Mouse (Mus musculus): ENCODE data around the gene Amot. TPM values are rescaled to one million over a fixed set of nuclear protein-coding genes. Genes with fewer than 3 reads are reported as not detected.

Amot gene
- polyA plus RNA-seq, 1 experiment from 2014 or later = 23.0 TPM

DNA sequence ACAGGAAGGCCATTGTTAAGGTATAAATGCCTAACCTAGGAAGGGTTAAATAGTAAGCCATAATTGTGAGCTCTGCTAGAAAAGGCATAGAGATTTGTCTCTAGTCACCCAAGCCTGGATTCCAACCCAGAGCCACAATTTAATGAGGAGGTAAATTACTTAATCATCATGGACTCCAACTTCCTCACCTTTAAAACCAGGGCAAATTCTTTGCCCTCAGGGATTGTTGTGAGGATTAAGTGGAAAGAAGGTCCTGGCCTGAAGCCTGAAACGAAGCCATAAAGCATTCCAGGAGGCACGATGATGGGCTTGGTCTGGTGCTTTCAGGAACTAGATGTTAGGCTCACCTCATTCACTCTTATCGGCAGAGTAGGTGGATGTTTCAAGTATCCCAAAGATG, 5.7 kb upstream of the Amot start:
- 53% methylated on average over 3 of the region's 3 CpGs for WGBS
- Histone ChIP-seq H3K4me2 (ENCODE audit: low read depth) (no peak overlapping the region), H3K27ac (ENCODE audit: low read depth, low read length) (no peak overlapping the region), H3K4me1 (ENCODE audit: control insufficient read depth, insufficient read depth, low read length) (no peaks in the 10 kb centered on the region), H3K9me3 (ENCODE audit: control insufficient read depth, low read length) (no peaks in the 10 kb centered on the region), H3K9ac (ENCODE audit: low read length) (no peak overlapping the region), H3K36me3 (ENCODE audit: control insufficient read depth, insufficient read depth, low read length) (no peaks in the 10 kb centered on the region), H3K4me3 (ENCODE audit: low read depth, low read length) (no peak overlapping the region), H3K27me3 (ENCODE audit: control insufficient read depth, insufficient read depth, low read length) (no peaks in the 10 kb centered on the region)
- DNase-seq (ENCODE audit: low spot score) = no peak
- ATAC-seq (ENCODE audit: insufficient read depth, low FRiP score, low TSS enrichment) = no peak

DNA sequence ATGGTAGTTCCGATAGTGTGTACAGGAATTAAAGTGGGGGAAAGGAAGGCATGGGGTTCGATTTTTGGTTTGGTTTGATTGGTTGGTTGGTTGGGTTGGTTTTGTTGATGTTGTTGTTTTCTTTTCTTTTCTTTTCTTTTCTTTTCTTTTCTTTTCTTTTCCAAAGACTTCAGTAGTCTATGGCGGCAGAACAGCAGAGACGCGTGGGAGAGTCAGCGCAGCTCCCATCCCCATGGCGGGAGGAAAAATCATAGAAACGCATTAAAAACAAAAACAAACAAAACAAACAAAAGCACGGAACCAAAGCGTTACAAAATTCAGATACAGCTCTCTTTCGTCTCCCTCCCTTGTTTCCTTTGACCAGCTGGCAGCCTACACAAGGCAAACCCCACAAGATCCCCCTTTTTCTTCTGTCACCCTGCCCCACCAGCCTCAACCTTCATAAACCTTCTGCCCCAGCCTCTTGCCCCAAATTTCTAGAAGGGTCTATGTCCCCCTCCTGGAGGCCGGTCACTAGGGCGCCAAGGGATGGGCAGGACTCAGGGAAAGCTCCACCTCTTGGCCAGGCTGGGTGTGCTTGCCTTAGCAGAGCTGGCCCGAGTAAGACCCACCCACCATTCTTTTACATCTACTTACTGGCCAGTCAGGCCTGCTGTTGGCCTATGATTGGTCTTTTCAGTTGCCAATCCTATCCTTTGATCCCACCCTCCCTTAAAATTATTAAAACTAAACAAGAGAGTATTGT, 648 bp upstream of the Amot start:
- no peaks in the 10 kb centered on the region for H3K4me1 ChIP-seq (ENCODE audit: control insufficient read depth, insufficient read depth, low read length)
- H3K27ac ChIP-seq (ENCODE audit: low read depth, low read length) = no peak overlapping the region
- WGBS = 10% methylated on average over 14 of the region's 14 CpGs

DNA sequence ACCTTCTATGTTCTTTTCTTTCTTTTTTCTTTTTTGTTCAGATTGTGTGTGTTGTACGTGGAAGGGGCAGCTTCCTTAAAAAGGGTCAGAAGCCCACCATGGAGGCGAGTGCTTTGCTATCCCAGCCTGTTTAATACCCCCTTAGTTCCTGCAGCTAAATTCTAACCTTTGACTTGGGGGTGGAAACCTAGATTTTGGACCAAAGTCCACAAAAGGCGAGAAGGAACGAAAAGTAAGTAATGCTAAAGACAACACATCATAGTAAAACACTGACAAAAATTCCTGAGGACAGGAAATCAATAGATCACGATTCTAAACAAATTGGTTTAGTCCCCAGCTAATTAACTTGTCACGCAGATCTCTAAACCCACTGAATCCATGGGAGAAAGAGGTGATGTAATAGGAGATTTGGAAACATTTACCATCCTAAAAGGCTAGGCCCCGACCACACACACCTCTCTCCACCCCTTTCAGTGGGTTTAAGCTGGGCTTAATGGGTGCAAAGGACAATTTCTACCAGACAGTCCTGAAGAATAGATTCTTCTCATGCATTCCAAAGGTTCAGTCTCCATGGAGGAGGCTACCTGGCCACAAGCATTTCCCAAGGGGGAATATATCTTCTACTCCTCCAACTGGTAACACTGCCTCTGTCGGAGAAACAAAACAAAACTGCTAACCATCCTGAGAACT, 3.2 kb downstream of the Amot start:
- no peak overlapping the region for H3K27ac ChIP-seq (ENCODE audit: low read depth, low read length)
- WGBS = 51% methylated on average over 8 of the region's 8 CpGs
- no peak for ATAC-seq (ENCODE audit: insufficient read depth, low FRiP score, low TSS enrichment)
- DNase-seq (ENCODE audit: low spot score) = no peak
- no peaks in the 10 kb centered on the region for H3K9me3 ChIP-seq (ENCODE audit: control insufficient read depth, low read length)
- no peaks in the 10 kb centered on the region for H3K36me3 ChIP-seq (ENCODE audit: control insufficient read depth, insufficient read depth, low read length)
- no peak overlapping the region for H3K4me3 ChIP-seq (ENCODE audit: low read depth, low read length)
- H3K27me3 ChIP-seq (ENCODE audit: control insufficient read depth, insufficient read depth, low read length) = no peaks in the 10 kb centered on the region
- no peak overlapping the region for H3K9ac ChIP-seq (ENCODE audit: low read length)
- H3K4me1 ChIP-seq (ENCODE audit: control insufficient read depth, insufficient read depth, low read length) = no peaks in the 10 kb centered on the region
- no peak overlapping the region for H3K4me2 ChIP-seq (ENCODE audit: low read depth)

More for the DNA sequence above, 648 bp upstream of the Amot start:
- Histone ChIP-seq H3K4me3 (ENCODE audit: low read depth, low read length) (peak overlapping the region; percentile 45), H3K27me3 (ENCODE audit: control insufficient read depth, insufficient read depth, low read length) (no peaks in the 10 kb centered on the region), H3K9me3 (ENCODE audit: control insufficient read depth, low read length) (no peaks in the 10 kb centered on the region), H3K9ac (ENCODE audit: low read length) (peak overlapping the region; percentile 22; the same call in 1 of the 2 replicates), H3K4me2 (ENCODE audit: low read depth) (peak overlapping the region; percentile 50), H3K36me3 (ENCODE audit: control insufficient read depth, insufficient read depth, low read length) (no peaks in the 10 kb centered on the region)
- DNase-seq (ENCODE audit: low spot score) (peak; percentile 67), ATAC-seq (ENCODE audit: insufficient read depth, low FRiP score, low TSS enrichment) (peak; percentile 90)

DNA sequence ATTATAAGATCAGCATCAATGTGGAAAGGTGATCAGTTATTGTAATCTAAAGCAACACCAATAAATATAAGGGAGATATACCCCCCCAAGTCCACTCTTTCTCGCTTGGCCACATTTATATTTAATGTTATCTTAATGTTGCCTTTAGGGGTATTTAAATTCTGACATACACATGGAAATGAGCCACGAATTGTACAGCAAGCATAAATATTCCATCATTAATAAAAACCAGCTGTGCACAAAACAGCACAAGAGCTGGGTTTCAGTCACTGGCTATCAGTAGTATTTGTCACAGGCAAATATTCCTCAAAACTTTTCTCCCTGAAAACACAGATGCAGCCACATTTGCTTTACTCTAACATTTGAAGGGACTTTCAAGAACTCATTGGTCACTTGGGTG, 5.9 kb downstream of the Amot start:
- H3K4me1 ChIP-seq (ENCODE audit: control insufficient read depth, insufficient read depth, low read length) = no peaks in the 10 kb centered on the region
- no peaks in the 10 kb centered on the region for H3K9me3 ChIP-seq (ENCODE audit: control insufficient read depth, low read length)
- no peak for DNase-seq (ENCODE audit: low spot score)
- WGBS = 72% methylated on average over 2 of the region's 2 CpGs
- no peak overlapping the region for H3K4me2 ChIP-seq (ENCODE audit: low read depth)
- ATAC-seq (ENCODE audit: insufficient read depth, low FRiP score, low TSS enrichment) = no peak
- no peaks in the 10 kb centered on the region for H3K36me3 ChIP-seq (ENCODE audit: control insufficient read depth, insufficient read depth, low read length)
- no peak overlapping the region for H3K27ac ChIP-seq (ENCODE audit: low read depth, low read length)
- H3K4me3 ChIP-seq (ENCODE audit: low read depth, low read length) = no peak overlapping the region
- no peak overlapping the region for H3K9ac ChIP-seq (ENCODE audit: low read length)
- no peaks in the 10 kb centered on the region for H3K27me3 ChIP-seq (ENCODE audit: control insufficient read depth, insufficient read depth, low read length)

DNA sequence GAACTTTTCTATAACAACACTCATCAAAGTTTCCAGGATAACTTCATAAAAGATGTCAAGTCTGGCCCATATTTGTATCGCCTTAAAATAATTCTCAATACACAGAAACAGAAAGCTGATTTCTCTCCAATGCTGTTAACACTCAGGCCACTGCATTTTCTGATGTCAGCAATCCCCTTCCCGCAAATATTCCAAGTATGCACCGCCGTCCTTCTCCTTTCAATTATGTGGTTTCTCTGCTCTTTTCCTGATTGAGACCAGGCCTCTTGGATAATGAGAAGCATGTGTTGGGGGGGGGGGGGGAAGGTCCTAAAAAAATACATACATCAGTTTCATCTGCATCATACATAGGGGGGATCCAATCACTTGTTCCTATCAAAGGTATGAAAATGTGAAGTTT, 6.3 kb downstream of the Amot start:
- no peaks in the 10 kb centered on the region for H3K27me3 ChIP-seq (ENCODE audit: control insufficient read depth, insufficient read depth, low read length)
- H3K4me1 ChIP-seq (ENCODE audit: control insufficient read depth, insufficient read depth, low read length) = no peaks in the 10 kb centered on the region
- H3K36me3 ChIP-seq (ENCODE audit: control insufficient read depth, insufficient read depth, low read length) = no peaks in the 10 kb centered on the region
- WGBS = 68% methylated on average over 4 of the region's 4 CpGs
- no peak for ATAC-seq (ENCODE audit: insufficient read depth, low FRiP score, low TSS enrichment)
- H3K27ac ChIP-seq (ENCODE audit: low read depth, low read length) = no peak overlapping the region
- no peak for DNase-seq (ENCODE audit: low spot score)
- H3K9me3 ChIP-seq (ENCODE audit: control insufficient read depth, low read length) = no peaks in the 10 kb centered on the region
- no peak overlapping the region for H3K9ac ChIP-seq (ENCODE audit: low read length)
- no peak overlapping the region for H3K4me2 ChIP-seq (ENCODE audit: low read depth)
- no peak overlapping the region for H3K4me3 ChIP-seq (ENCODE audit: low read depth, low read length)

DNA sequence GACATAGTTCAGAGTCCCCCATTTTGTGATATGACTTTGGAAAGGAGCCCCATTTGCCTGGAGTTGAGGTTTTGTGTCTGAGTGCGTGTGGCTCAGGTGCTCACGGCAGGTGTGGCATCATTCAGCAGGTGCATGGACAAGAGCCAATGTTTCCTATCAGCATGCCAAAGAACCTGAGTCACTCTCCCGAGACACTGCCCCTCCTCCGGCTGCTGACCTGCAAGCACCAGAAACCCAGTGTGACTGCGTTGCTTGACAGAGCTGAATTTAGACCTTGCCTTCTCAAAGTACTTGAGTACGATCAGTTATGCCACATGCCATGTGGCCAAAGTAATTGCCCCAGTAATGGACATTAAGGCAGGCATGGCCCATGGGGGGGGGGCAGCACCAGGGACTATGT, 7.5 kb downstream of the Amot start:
- H3K27ac ChIP-seq (ENCODE audit: low read depth, low read length) = no peak overlapping the region

DNA sequence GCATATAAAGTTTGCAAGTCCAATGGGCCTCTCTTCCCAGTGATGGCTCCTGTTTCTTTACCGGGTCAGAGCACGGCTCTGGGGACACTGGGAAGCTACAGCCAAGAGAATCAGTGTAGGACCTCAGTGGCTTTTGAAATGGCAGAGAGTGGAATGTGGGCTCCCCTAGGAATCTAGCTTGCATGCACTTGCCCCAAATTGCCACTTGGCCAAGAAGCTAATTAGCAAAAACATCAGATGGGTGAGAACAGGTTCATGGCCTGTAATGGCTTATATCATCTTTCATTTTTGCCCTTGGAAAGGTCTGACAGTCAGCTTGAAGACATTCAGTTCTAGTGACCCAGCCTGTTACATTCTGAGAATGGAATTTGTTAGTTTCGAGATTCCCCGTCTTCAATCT, 9.6 kb downstream of the Amot start:
- H3K4me1 ChIP-seq (ENCODE audit: control insufficient read depth, insufficient read depth, low read length) = no peaks in the 10 kb centered on the region
- no peak overlapping the region for H3K27ac ChIP-seq (ENCODE audit: low read depth, low read length)
- DNase-seq (ENCODE audit: low spot score) (no peak), ATAC-seq (ENCODE audit: insufficient read depth, low FRiP score, low TSS enrichment) (no peak)
- no peaks in the 10 kb centered on the region for H3K36me3 ChIP-seq (ENCODE audit: control insufficient read depth, insufficient read depth, low read length)
- no peak overlapping the region for H3K4me2 ChIP-seq (ENCODE audit: low read depth)
- 89% methylated on average over 4 of the region's 4 CpGs for WGBS
- no peaks in the 10 kb centered on the region for H3K27me3 ChIP-seq (ENCODE audit: control insufficient read depth, insufficient read depth, low read length)
- H3K4me3 ChIP-seq (ENCODE audit: low read depth, low read length) = no peak overlapping the region
- H3K9me3 ChIP-seq (ENCODE audit: control insufficient read depth, low read length) = no peaks in the 10 kb centered on the region
- H3K9ac ChIP-seq (ENCODE audit: low read length) = no peak overlapping the region

More for the DNA sequence above, 7.5 kb downstream of the Amot start:
- 87% methylated on average over 6 of the region's 6 CpGs for WGBS
- ATAC-seq (ENCODE audit: insufficient read depth, low FRiP score, low TSS enrichment) (no peak), DNase-seq (ENCODE audit: low spot score) (no peak)
- H3K9me3 ChIP-seq (ENCODE audit: control insufficient read depth, low read length) = no peaks in the 10 kb centered on the region
- no peak overlapping the region for H3K4me3 ChIP-seq (ENCODE audit: low read depth, low read length)
- no peaks in the 10 kb centered on the region for H3K36me3 ChIP-seq (ENCODE audit: control insufficient read depth, insufficient read depth, low read length)
- H3K4me2 ChIP-seq (ENCODE audit: low read depth) = no peak overlapping the region
- H3K9ac ChIP-seq (ENCODE audit: low read length) = no peak overlapping the region
- H3K27me3 ChIP-seq (ENCODE audit: control insufficient read depth, insufficient read depth, low read length) = no peaks in the 10 kb centered on the region
- H3K4me1 ChIP-seq (ENCODE audit: control insufficient read depth, insufficient read depth, low read length) = no peaks in the 10 kb centered on the region

DNA sequence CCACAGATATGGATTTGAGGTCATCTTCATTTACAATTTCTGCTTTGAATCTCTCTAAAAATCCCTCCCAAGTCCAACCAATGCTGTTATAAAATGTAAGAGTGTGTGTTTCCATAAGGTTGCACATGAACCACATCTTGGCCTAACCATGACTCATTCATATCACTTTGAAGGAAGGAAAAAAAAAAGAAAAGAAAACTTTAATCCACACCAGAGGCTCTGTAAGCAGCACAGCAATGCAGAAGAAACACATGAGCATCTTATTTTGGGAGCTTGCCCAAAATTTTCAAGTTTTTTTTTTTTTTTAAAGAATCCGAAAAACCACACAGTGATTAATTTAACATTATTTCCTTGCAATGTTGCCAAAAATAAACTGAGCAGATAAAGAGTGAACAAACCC, 14.2 kb downstream of the Amot start:
- H3K27me3 ChIP-seq (ENCODE audit: control insufficient read depth, insufficient read depth, low read length) = no peaks in the 10 kb centered on the region
- no peak overlapping the region for H3K4me3 ChIP-seq (ENCODE audit: low read depth, low read length)
- DNase-seq (ENCODE audit: low spot score) (no peak), ATAC-seq (ENCODE audit: insufficient read depth, low FRiP score, low TSS enrichment) (no peak)
- WGBS = 84% methylated on average over 1 of the region's 1 CpGs
- H3K4me1 ChIP-seq (ENCODE audit: control insufficient read depth, insufficient read depth, low read length) = no peaks in the 10 kb centered on the region
- no peak overlapping the region for H3K9ac ChIP-seq (ENCODE audit: low read length)
- H3K9me3 ChIP-seq (ENCODE audit: control insufficient read depth, low read length) = no peaks in the 10 kb centered on the region
- no peak overlapping the region for H3K4me2 ChIP-seq (ENCODE audit: low read depth)
- no peak overlapping the region for H3K27ac ChIP-seq (ENCODE audit: low read depth, low read length)
- no peaks in the 10 kb centered on the region for H3K36me3 ChIP-seq (ENCODE audit: control insufficient read depth, insufficient read depth, low read length)

DNA sequence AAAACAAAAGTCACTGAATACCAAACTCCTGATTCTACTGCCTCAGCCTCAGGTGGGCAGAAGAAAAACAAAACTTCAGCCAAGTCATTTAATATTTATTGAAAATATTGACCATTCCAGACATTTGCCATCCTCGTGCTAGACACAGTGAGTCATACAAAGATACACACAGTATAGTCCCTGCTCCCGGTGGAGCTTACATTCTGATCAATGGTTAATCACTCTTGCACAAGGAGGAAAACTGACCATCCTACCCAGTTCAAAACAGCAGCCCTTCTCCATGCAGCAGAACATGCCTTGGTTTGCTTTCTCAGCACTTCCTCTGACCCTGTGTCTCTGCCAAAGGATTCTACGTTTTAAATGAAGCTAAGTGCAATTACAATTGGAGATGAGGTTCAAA, 14.6 kb downstream of the Amot start:
- Histone ChIP-seq H3K27me3 (ENCODE audit: control insufficient read depth, insufficient read depth, low read length) (no peaks in the 10 kb centered on the region), H3K27ac (ENCODE audit: low read depth, low read length) (no peak overlapping the region), H3K9me3 (ENCODE audit: control insufficient read depth, low read length) (no peaks in the 10 kb centered on the region), H3K4me1 (ENCODE audit: control insufficient read depth, insufficient read depth, low read length) (no peaks in the 10 kb centered on the region), H3K9ac (ENCODE audit: low read length) (no peak overlapping the region), H3K36me3 (ENCODE audit: control insufficient read depth, insufficient read depth, low read length) (no peaks in the 10 kb centered on the region), H3K4me2 (ENCODE audit: low read depth) (no peak overlapping the region), H3K4me3 (ENCODE audit: low read depth, low read length) (no peak overlapping the region)
- DNase-seq (ENCODE audit: low spot score) = no peak
- 88% methylated on average over 3 of the region's 3 CpGs for WGBS
- no peak for ATAC-seq (ENCODE audit: insufficient read depth, low FRiP score, low TSS enrichment)

All from neural tube, embryonic 11.5 days (tissue).